14 mouse cellular contexts compared by ENCODE assay signal in genomic region chr13:59246984-59247537, GRCm38 (mm10).
"Had no signal": no experiment of that assay in that cellular context is flagged by ENCODE, and none has a peak within 500 bp of the region (broad histone marks: within the 10 kb centered on the region; RNA-seq: fewer than 3 reads in every experiment).

No protein-coding gene starts in this region.

- DNase-seq: kidney, adult 2 months; kidney, postnatal 14 days; left cerebral cortex, postnatal 4 days; lung, adult 18-20 months; lung, postnatal 36 days; right cerebral cortex, adult 18-20 months; thymus, postnatal 4 days had no signal

- H3K27ac ChIP-seq: kidney, embryonic 15.5 days; liver, embryonic 14.5 days; midbrain, embryonic 12.5 days; neural tube, embryonic 15.5 days; stomach, postnatal 0 days had no signal

- H3K4me1 ChIP-seq: kidney, embryonic 15.5 days had no signal

- H3K9me3 ChIP-seq: kidney, embryonic 15.5 days; midbrain, embryonic 12.5 days; neural tube, embryonic 15.5 days had no signal

- H3K9ac ChIP-seq: kidney, embryonic 15.5 days; liver, embryonic 14.5 days; midbrain, embryonic 12.5 days; neural tube, embryonic 15.5 days had no signal

- H3K27me3 ChIP-seq: kidney, embryonic 15.5 days; midbrain, embryonic 12.5 days; neural tube, embryonic 15.5 days had no signal

- H3K36me3 ChIP-seq: kidney, embryonic 15.5 days; midbrain, embryonic 12.5 days; neural tube, embryonic 15.5 days had no signal

- H3K4me2 ChIP-seq: kidney, embryonic 15.5 days; midbrain, embryonic 12.5 days; neural tube, embryonic 15.5 days had no signal

- H3K4me3 ChIP-seq: kidney, embryonic 15.5 days; midbrain, embryonic 12.5 days; myocyte; neural tube, embryonic 15.5 days had no signal

- ATAC-seq: lung, postnatal 0 days had no signal
